Mouse (Mus musculus): ENCODE data around the gene Parl.

The Parl gene

DNA sequence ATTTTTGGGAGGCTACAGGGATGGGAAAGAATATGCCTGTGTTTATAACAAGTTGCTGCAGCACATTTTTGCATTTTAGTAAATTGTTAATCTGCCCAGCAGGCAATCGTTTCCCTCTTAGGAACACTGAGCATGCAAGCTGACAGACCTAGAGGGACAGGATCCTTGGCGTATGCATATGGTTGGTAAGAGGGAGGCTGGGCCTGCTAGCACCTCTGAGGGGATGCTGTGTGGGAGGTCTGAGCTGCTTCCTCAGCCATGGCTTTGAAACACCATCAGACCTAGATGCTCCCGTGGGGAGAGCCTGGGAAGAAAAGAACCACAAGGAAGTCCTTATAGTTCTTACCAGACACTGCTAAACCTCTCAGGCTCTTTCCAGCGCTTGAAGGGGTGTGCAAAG is 67.8 kb downstream of the Parl start:
- no peak for DNase-seq

All from kidney, adult 18-20 months (tissue).